Mouse (Mus musculus): Measurements from ENCODE around the gene L3mbtl3. TPM values are rescaled to one million over a fixed set of nuclear protein-coding genes. Genes with fewer than 3 reads are reported as not detected.
A peak's percentile ranks its signal among the peaks of the same experiment; 100 is the strongest.

Gene L3mbtl3
- polyA plus RNA-seq, 2 experiments = 26.3 to 42.9 TPM

- peak; percentile 87 for ATAC-seq (ENCODE audit: low FRiP score, low read depth)
- Histone ChIP-seq H3K27me3 (ENCODE audit: control insufficient read depth, insufficient read depth, low read length) (no peaks in the 10 kb centered on the region), H3K4me2 (replicated peaks; ENCODE audit: low read depth, low read length, severe bottlenecking) (no peak overlapping the region), H3K9ac (ENCODE audit: low read depth, low read length, severe bottlenecking) (no peak overlapping the region), H3K36me3 (ENCODE audit: control insufficient read depth, insufficient read depth, low read length) (peaks cover 67% of the 10 kb centered on the region), H3K4me3 (replicated peaks; ENCODE audit: low read length) (no peak overlapping the region), H3K4me1 (ENCODE audit: control insufficient read depth, insufficient read depth, low read length) (no peaks in the 10 kb centered on the region), H3K27ac (replicated peaks; ENCODE audit: low read depth, low read length) (0 out of 2 replicates have a peak overlapping the region, but pooled peaks have one; percentile 16), H3K9me3 (ENCODE audit: control insufficient read depth, low read length) (no peaks in the 10 kb centered on the region)
- DNase-seq (ENCODE audit: low spot score) = peak; percentile 73
- WGBS = 52% methylated on average over 15 of the region's 15 CpGs
- TF ChIP-seq POLR2A (IDR thresholded peaks at IDR 0.05; ENCODE audit: borderline replicate concordance, extremely low read depth, insufficient read depth, insufficient read length) = no peak
Observed at GRCm38 (mm10) chr10:26314327-26314726, 61.4 kb downstream of the L3mbtl3 start.

- Histone ChIP-seq H3K36me3 (ENCODE audit: control insufficient read depth, insufficient read depth, low read length) (peaks cover 56% of the 10 kb centered on the region), H3K4me2 (replicated peaks; ENCODE audit: low read depth, low read length, severe bottlenecking) (no peak overlapping the region), H3K27ac (replicated peaks; ENCODE audit: low read depth, low read length) (no peak overlapping the region), H3K9ac (ENCODE audit: low read depth, low read length, severe bottlenecking) (no peak overlapping the region), H3K4me1 (ENCODE audit: control insufficient read depth, insufficient read depth, low read length) (no peaks in the 10 kb centered on the region), H3K4me3 (replicated peaks; ENCODE audit: low read length) (no peak overlapping the region), H3K9me3 (ENCODE audit: control insufficient read depth, low read length) (no peaks in the 10 kb centered on the region), H3K27me3 (ENCODE audit: control insufficient read depth, insufficient read depth, low read length) (no peaks in the 10 kb centered on the region)
- DNase-seq (ENCODE audit: low spot score) (no peak), ATAC-seq (ENCODE audit: low FRiP score, low read depth) (no peak)
- TF ChIP-seq POLR2A (IDR thresholded peaks at IDR 0.05; ENCODE audit: borderline replicate concordance, extremely low read depth, insufficient read depth, insufficient read length) = no peak
- WGBS = 95% methylated on average over 6 of the region's 6 CpGs
Observed at GRCm38 (mm10) chr10:26303485-26303884, 72.3 kb downstream of the L3mbtl3 start.

- Histone ChIP-seq H3K4me2 (replicated peaks; ENCODE audit: low read depth, low read length, severe bottlenecking) (no peak overlapping the region), H3K27me3 (ENCODE audit: control insufficient read depth, insufficient read depth, low read length) (no peaks in the 10 kb centered on the region), H3K9me3 (ENCODE audit: control insufficient read depth, low read length) (no peaks in the 10 kb centered on the region), H3K4me1 (ENCODE audit: control insufficient read depth, insufficient read depth, low read length) (no peaks in the 10 kb centered on the region), H3K27ac (replicated peaks; ENCODE audit: low read depth, low read length) (no peak overlapping the region), H3K36me3 (ENCODE audit: control insufficient read depth, insufficient read depth, low read length) (peaks cover 58% of the 10 kb centered on the region), H3K9ac (ENCODE audit: low read depth, low read length, severe bottlenecking) (no peak overlapping the region), H3K4me3 (replicated peaks; ENCODE audit: low read length) (no peak overlapping the region)
- DNase-seq (ENCODE audit: low spot score) = no peak
- TF ChIP-seq POLR2A (IDR thresholded peaks at IDR 0.05; ENCODE audit: borderline replicate concordance, extremely low read depth, insufficient read depth, insufficient read length) = no peak
- WGBS = 83% methylated on average over 4 of the region's 4 CpGs
- ATAC-seq (ENCODE audit: low FRiP score, low read depth) = no peak
Observed at GRCm38 (mm10) chr10:26302336-26302735, 73.4 kb downstream of the L3mbtl3 start.

- Histone ChIP-seq H3K27me3 (ENCODE audit: control insufficient read depth, insufficient read depth, low read length) (no peaks in the 10 kb centered on the region), H3K4me3 (replicated peaks; ENCODE audit: low read length) (no peak overlapping the region), H3K27ac (replicated peaks; ENCODE audit: low read depth, low read length) (no peak overlapping the region), H3K9ac (ENCODE audit: low read depth, low read length, severe bottlenecking) (no peak overlapping the region), H3K36me3 (ENCODE audit: control insufficient read depth, insufficient read depth, low read length) (peaks cover 62% of the 10 kb centered on the region), H3K4me2 (replicated peaks; ENCODE audit: low read depth, low read length, severe bottlenecking) (no peak overlapping the region), H3K4me1 (ENCODE audit: control insufficient read depth, insufficient read depth, low read length) (no peaks in the 10 kb centered on the region), H3K9me3 (ENCODE audit: control insufficient read depth, low read length) (no peaks in the 10 kb centered on the region)
- TF ChIP-seq POLR2A (IDR thresholded peaks at IDR 0.05; ENCODE audit: borderline replicate concordance, extremely low read depth, insufficient read depth, insufficient read length) = no peak
- DNase-seq (ENCODE audit: low spot score) (no peak), ATAC-seq (ENCODE audit: low FRiP score, low read depth) (no peak)
- WGBS = 82% methylated on average over 7 of the region's 7 CpGs
Observed at GRCm38 (mm10) chr10:26297626-26298025, 78.1 kb downstream of the L3mbtl3 start.

GRCm38 (mm10) chr10:26297200-26297599 lies 78.6 kb downstream of the L3mbtl3 start:
- WGBS = 73% methylated on average over 3 of the region's 3 CpGs
- Histone ChIP-seq H3K4me1 (ENCODE audit: control insufficient read depth, insufficient read depth, low read length) (no peaks in the 10 kb centered on the region), H3K27ac (replicated peaks; ENCODE audit: low read depth, low read length) (no peak overlapping the region), H3K4me2 (replicated peaks; ENCODE audit: low read depth, low read length, severe bottlenecking) (no peak overlapping the region), H3K9ac (ENCODE audit: low read depth, low read length, severe bottlenecking) (no peak overlapping the region), H3K36me3 (ENCODE audit: control insufficient read depth, insufficient read depth, low read length) (peaks cover 62% of the 10 kb centered on the region), H3K4me3 (replicated peaks; ENCODE audit: low read length) (no peak overlapping the region), H3K9me3 (ENCODE audit: control insufficient read depth, low read length) (no peaks in the 10 kb centered on the region), H3K27me3 (ENCODE audit: control insufficient read depth, insufficient read depth, low read length) (no peaks in the 10 kb centered on the region)
- ATAC-seq (ENCODE audit: low FRiP score, low read depth) = no peak
- peak; percentile 18 for DNase-seq (ENCODE audit: low spot score)
- no peak for TF ChIP-seq POLR2A (IDR thresholded peaks at IDR 0.05; ENCODE audit: borderline replicate concordance, extremely low read depth, insufficient read depth, insufficient read length)

- Histone ChIP-seq H3K27ac (replicated peaks; ENCODE audit: low read depth, low read length) (no peak overlapping the region), H3K36me3 (ENCODE audit: control insufficient read depth, insufficient read depth, low read length) (peaks cover 47% of the 10 kb centered on the region)
- WGBS = 82% methylated on average over 7 of the region's 7 CpGs
Observed at GRCm38 (mm10) chr10:26287136-26287535, 88.6 kb downstream of the L3mbtl3 start.

More at GRCm38 (mm10) chr10:26287136-26287535, 88.6 kb downstream of the L3mbtl3 start:
- Histone ChIP-seq H3K4me2 (replicated peaks; ENCODE audit: low read depth, low read length, severe bottlenecking) (no peak overlapping the region), H3K9ac (ENCODE audit: low read depth, low read length, severe bottlenecking) (no peak overlapping the region), H3K4me1 (ENCODE audit: control insufficient read depth, insufficient read depth, low read length) (no peaks in the 10 kb centered on the region), H3K4me3 (replicated peaks; ENCODE audit: low read length) (no peak overlapping the region), H3K9me3 (ENCODE audit: control insufficient read depth, low read length) (no peaks in the 10 kb centered on the region), H3K27me3 (ENCODE audit: control insufficient read depth, insufficient read depth, low read length) (no peaks in the 10 kb centered on the region)
- TF ChIP-seq POLR2A (IDR thresholded peaks at IDR 0.05; ENCODE audit: borderline replicate concordance, extremely low read depth, insufficient read depth, insufficient read length) = no peak
- no peak for ATAC-seq (ENCODE audit: low FRiP score, low read depth)
- DNase-seq (ENCODE audit: low spot score) = no peak

Measured in limb, embryonic 14.5 days (tissue).